Mouse (Mus musculus) liver, adult 2 months (tissue): ENCODE measurements around the gene Phactr2. TPM values are rescaled to one million over a fixed set of nuclear protein-coding genes. Genes with fewer than 3 reads are reported as not detected.
A peak's percentile ranks its signal among the peaks of the same experiment; 100 is the strongest.

Source experiments
- DNase-seq: peaks from one replicate; pipeline ENCODE4 v3.0.0-alpha.2; 2011; ENCODE audit warnings: low read depth, low spot score; ENCODE audit errors: extremely low read depth
- H3K27ac ChIP-seq: fragments of 200-500 bp; replicated peaks from 2 replicates; pipeline ENCODE4 v1.5.1; 2012; ENCODE audit warnings: low read depth, mild to moderate bottlenecking, control low read depth, inconsistent platforms, low read length; ENCODE audit not compliant: insufficient read depth
- H3K27me3 ChIP-seq: fragments of 200-500 bp; 2 replicates; pipeline ENCODE4 v1.6.1; 2012; ENCODE audit warnings: mild to moderate bottlenecking, moderate library complexity, low read length, inconsistent platforms; ENCODE audit not compliant: control insufficient read depth, insufficient read depth
- H3K36me3 ChIP-seq: fragments of 200-500 bp; 2 replicates; pipeline ENCODE4 v1.6.1; 2012; ENCODE audit warnings: low read length, inconsistent platforms; ENCODE audit not compliant: control insufficient read depth, insufficient read depth
- H3K4me1 ChIP-seq: fragments of 200-500 bp; 2 replicates; pipeline ENCODE4 v1.6.1; 2011; ENCODE audit warnings: low read length; ENCODE audit not compliant: control insufficient read depth, insufficient read depth
- H3K4me3 ChIP-seq: fragments of 200-500 bp; 2 replicates; pipeline ENCODE4 v1.5.1; 2011; ENCODE audit warnings: low read depth, mild to moderate bottlenecking, control low read depth, low read length, moderate library complexity; ENCODE audit not compliant: insufficient read depth
- H3K79me2 ChIP-seq: fragments of 200-500 bp; 2 replicates; pipeline ENCODE4 v1.6.1; 2012; ENCODE audit warnings: inconsistent platforms, mild to moderate bottlenecking, low read length, moderate library complexity; ENCODE audit not compliant: control insufficient read depth, insufficient read depth
- H3K9ac ChIP-seq: fragments of 200-500 bp; 2 replicates; pipeline ENCODE4 v1.6.1; 2012; ENCODE audit warnings: low read depth, mild to moderate bottlenecking, control low read depth, inconsistent platforms, low read length
- CTCF ChIP-seq: fragments of 200-500 bp; IDR thresholded peaks from 2 replicates; pipeline ENCODE4 v1.5.1; 2011; ENCODE audit warnings: low read depth, low read length, control low read depth
- POLR2A ChIP-seq: fragments of 200-500 bp; IDR thresholded peaks from 2 replicates; pipeline ENCODE4 v1.6.1; 2011; ENCODE audit warnings: low read length, control low read depth; ENCODE audit not compliant: insufficient read depth; ENCODE audit errors: extremely low read depth
- WGBS: fragments of 180-500 bp; shearing (Covaris S2); methylation state at CpG from one replicate; pipeline ENCODE4 v1.1.7; 2018; 5-methylcytosine and 5-hydroxymethylcytosine counted together
- polyA plus RNA-seq: library from polyadenylated mRNA; depleted of rRNA; stranded (reverse); fragments of >200 nt; gene quantifications from 2 replicates; pipeline ENCODE4 v1.2.3, GENCODE M21; 2012
- total RNA-seq: library from RNA; depleted of rRNA; stranded (reverse); fragments of >200 nt; gene quantifications from 2 replicates; pipeline ENCODE4 v1.2.3, GENCODE M21; 2014

Gene Phactr2
- total and polyA plus RNA-seq, 2 experiments = 1.2 to 3.9 TPM

- DNase-seq = no peak
- TF ChIP-seq CTCF = no peak
- no peak for TF ChIP-seq POLR2A
- Histone ChIP-seq H3K36me3 (no peaks in the 10 kb centered on the region), H3K4me1 (no peaks in the 10 kb centered on the region), H3K79me2 (no peaks in the 10 kb centered on the region), H3K27me3 (no peaks in the 10 kb centered on the region), H3K27ac (no peak overlapping the region), H3K9ac (no peak overlapping the region), H3K4me3 (no peak overlapping the region)
- WGBS = 79% methylated on average over 17 of the region's 17 CpGs
Measured at GRCm38 (mm10) chr10:13424508-13424907, 49.7 kb downstream of the Phactr2 start.

- TF ChIP-seq POLR2A (no peak), CTCF (no peak)
- WGBS = 89% methylated on average over 10 of the region's 10 CpGs
- Histone ChIP-seq H3K79me2 (no peaks in the 10 kb centered on the region), H3K9ac (no peak overlapping the region), H3K4me1 (no peaks in the 10 kb centered on the region), H3K36me3 (no peaks in the 10 kb centered on the region), H3K27me3 (no peaks in the 10 kb centered on the region), H3K4me3 (no peak overlapping the region), H3K27ac (no peak overlapping the region)
- DNase-seq = no peak
Measured at GRCm38 (mm10) chr10:13424015-13424414, 50.2 kb downstream of the Phactr2 start.

GRCm38 (mm10) chr10:13422121-13422520, 52.1 kb downstream of the Phactr2 start:
- H3K4me3 ChIP-seq = no peak overlapping the region
- H3K27me3 ChIP-seq = no peaks in the 10 kb centered on the region
- H3K4me1 ChIP-seq = no peaks in the 10 kb centered on the region
- no peak for DNase-seq
- H3K9ac ChIP-seq = no peak overlapping the region
- no peaks in the 10 kb centered on the region for H3K79me2 ChIP-seq
- 85% methylated on average over 9 of the region's 9 CpGs for whole genome bisulfite sequencing
- no peaks in the 10 kb centered on the region for H3K36me3 ChIP-seq
- TF ChIP-seq POLR2A (no peak), CTCF (no peak)
- H3K27ac ChIP-seq = no peak overlapping the region

- Histone ChIP-seq H3K36me3 (no peaks in the 10 kb centered on the region), H3K27ac (no peak overlapping the region), H3K79me2 (no peaks in the 10 kb centered on the region), H3K27me3 (no peaks in the 10 kb centered on the region), H3K4me3 (no peak overlapping the region), H3K4me1 (no peaks in the 10 kb centered on the region), H3K9ac (no peak overlapping the region)
- 64% methylated on average over 4 of the region's 4 CpGs for WGBS
- TF ChIP-seq CTCF = no peak
- no peak for TF ChIP-seq POLR2A
- no peak for DNase-seq
Measured at GRCm38 (mm10) chr10:13419246-13419645, 55.0 kb downstream of the Phactr2 start.

GRCm38 (mm10) chr10:13415489-13416104, 58.6 kb downstream of the Phactr2 start:
- WGBS = 83% methylated on average over 8 of the region's 8 CpGs

GRCm38 (mm10) chr10:13412202-13412923, 61.8 kb downstream of the Phactr2 start:
- Histone ChIP-seq H3K27me3 (no peaks in the 10 kb centered on the region), H3K36me3 (no peaks in the 10 kb centered on the region), H3K27ac (no peak overlapping the region), H3K4me1 (no peaks in the 10 kb centered on the region), H3K4me3 (no peak overlapping the region), H3K9ac (no peak overlapping the region), H3K79me2 (no peaks in the 10 kb centered on the region)
- 87% methylated on average over 19 of the region's 19 CpGs for WGBS
- peak; percentile 9 for DNase-seq
- TF ChIP-seq POLR2A (no peak), CTCF (no peak)

More at GRCm38 (mm10) chr10:13415489-13416104, 58.6 kb downstream of the Phactr2 start:
- DNase-seq = no peak
- Histone ChIP-seq H3K27me3 (no peaks in the 10 kb centered on the region), H3K9ac (no peak overlapping the region), H3K79me2 (no peaks in the 10 kb centered on the region), H3K27ac (no peak overlapping the region), H3K4me3 (no peak overlapping the region), H3K36me3 (no peaks in the 10 kb centered on the region), H3K4me1 (no peaks in the 10 kb centered on the region)
- no peak for TF ChIP-seq CTCF
- TF ChIP-seq POLR2A = no peak
